ENCODE assay signal across 26 mouse cellular contexts in genomic region chr2:181586124-181586523, GRCm38 (mm10). TPM values are rescaled to one million over a fixed set of nuclear protein-coding genes. Genes with fewer than 3 reads are reported as not detected.
DNase-seq lines count a peak whose midpoint lies in the region; ATAC-seq lines count a peak whose summit lies in the region.
"Had no signal": no experiment of that assay in that cellular context is flagged by ENCODE, and none has a peak within 500 bp of the region (broad histone marks: within the 10 kb centered on the region; RNA-seq: fewer than 3 reads in every experiment).

No protein-coding gene starts in this region.

- no peak overlapping the region for H3K4me3 ChIP-seq in forebrain, embryonic 11.5 days (ENCODE audit: low read depth, low read length)
- no peak overlapping the region for H3K4me3 ChIP-seq in forebrain, embryonic 16.5 days (replicated peaks; ENCODE audit: low read length)
- H3K4me3 ChIP-seq: embryonic facial prominence, embryonic 10.5 days; embryonic facial prominence, embryonic 13.5 days; erythroblast, embryonic 14.5 days; forebrain, embryonic 13.5 days; gastrocnemius, adult 2 months; heart, adult 2 months; heart, embryonic 10.5 days; heart, embryonic 13.5 days; hindbrain, embryonic 12.5 days; hindbrain, embryonic 15.5 days had no signal

- peak; percentile 29 for DNase-seq in forebrain, embryonic 11.5 days (ENCODE audit: low spot score)
- DNase-seq in kidney, postnatal 25 days, result peak; percentile 0 to 19
- DNase-seq in kidney, postnatal 14 days, result no peak
- peak; percentile 34 for DNase-seq in testis, postnatal 10 days (ENCODE audit: low spot score)
- DNase-seq in testis, postnatal 14 days (ENCODE audit: low spot score), result no peak
- no peak for DNase-seq in gastrocnemius, postnatal 14 days
- DNase-seq: adrenal gland, adult 2 months; adrenal gland, postnatal 25 days; cerebellum, adult 2 months; cerebellum, postnatal 36 days; embryo, embryonic 11 days; forebrain, postnatal 0 days; gastrocnemius, adult 2 months; gastrocnemius, postnatal 25 days had no signal

- H3K4me1 ChIP-seq in forebrain, embryonic 11.5 days (replicated peaks; ENCODE audit: control insufficient read depth, insufficient read depth, low read length), result no peaks in the 10 kb centered on the region
- peaks cover 15% of the 10 kb centered on the region for H3K4me1 ChIP-seq in forebrain, embryonic 16.5 days (replicated peaks; ENCODE audit: control insufficient read depth, insufficient read depth, low read length)

- H3K36me3 ChIP-seq in forebrain, embryonic 11.5 days (ENCODE audit: control insufficient read depth, insufficient read depth, low read length), result peaks cover 14% of the 10 kb centered on the region; the same call in 1 of the 2 replicates
- peaks cover 39% of the 10 kb centered on the region for H3K36me3 ChIP-seq in forebrain, embryonic 16.5 days (ENCODE audit: control insufficient read depth, insufficient read depth)

- H3K4me2 ChIP-seq in forebrain, embryonic 11.5 days (ENCODE audit: low read depth, low read length, severe bottlenecking), result no peak overlapping the region
- H3K4me2 ChIP-seq in forebrain, embryonic 16.5 days (ENCODE audit: low read length), result no peak overlapping the region
- H3K4me2 ChIP-seq: embryonic facial prominence, embryonic 13.5 days; forebrain, embryonic 13.5 days; heart, embryonic 13.5 days; hindbrain, embryonic 12.5 days; hindbrain, embryonic 15.5 days had no signal

- H3K9me3 ChIP-seq in forebrain, embryonic 11.5 days (ENCODE audit: control insufficient read depth, low read length), result no peaks in the 10 kb centered on the region
- no peaks in the 10 kb centered on the region for H3K9me3 ChIP-seq in forebrain, embryonic 16.5 days (ENCODE audit: control insufficient read depth, low read length)
- H3K9me3 ChIP-seq: embryonic facial prominence, embryonic 10.5 days; embryonic facial prominence, embryonic 13.5 days; forebrain, embryonic 13.5 days; heart, embryonic 10.5 days; heart, embryonic 13.5 days; hindbrain, embryonic 12.5 days; hindbrain, embryonic 15.5 days had no signal

- no peak overlapping the region for H3K9ac ChIP-seq in forebrain, embryonic 11.5 days (ENCODE audit: low read length)
- H3K9ac ChIP-seq in forebrain, embryonic 16.5 days (replicated peaks; ENCODE audit: low read depth, low read length), result no peak overlapping the region
- H3K9ac ChIP-seq: embryonic facial prominence, embryonic 13.5 days; forebrain, embryonic 13.5 days; forebrain, postnatal 0 days; heart, embryonic 13.5 days; hindbrain, embryonic 12.5 days; hindbrain, embryonic 15.5 days had no signal

- no peaks in the 10 kb centered on the region for H3K27me3 ChIP-seq in forebrain, embryonic 11.5 days (ENCODE audit: control insufficient read depth, insufficient read depth, low read length)
- no peaks in the 10 kb centered on the region for H3K27me3 ChIP-seq in forebrain, embryonic 16.5 days (replicated peaks; ENCODE audit: control insufficient read depth, insufficient read depth, low read length)
- H3K27me3 ChIP-seq: embryonic facial prominence, embryonic 13.5 days; forebrain, embryonic 13.5 days; heart, embryonic 13.5 days; hindbrain, embryonic 12.5 days; hindbrain, embryonic 15.5 days had no signal

- 93% methylated on average over 3 of the region's 3 CpGs for WGBS in forebrain, embryonic 11.5 days
- 96% methylated on average over 3 of the region's 3 CpGs for WGBS in forebrain, embryonic 16.5 days

- intact Hi-C loops in gastrocnemius, postnatal 14 days (cut with DNase I; ENCODE audit: low total_unique reads), result no loop called here

- ATAC-seq in forebrain, embryonic 11.5 days (replicated peaks; ENCODE audit: low FRiP score), result no peak
- no peak for ATAC-seq in forebrain, embryonic 16.5 days
- ATAC-seq: CD4-positive, CD25-positive, alpha-beta regulatory T cell, adult 4 months; forebrain, embryonic 13.5 days; forebrain, postnatal 0 days; intestine, embryonic 16.5 days had no signal

- H3K27ac ChIP-seq in forebrain, embryonic 11.5 days (ENCODE audit: low read depth, low read length), result no peak overlapping the region
- no peak overlapping the region for H3K27ac ChIP-seq in forebrain, embryonic 16.5 days (ENCODE audit: low read length)
- H3K27ac ChIP-seq: embryonic facial prominence, embryonic 10.5 days; embryonic facial prominence, embryonic 13.5 days; forebrain, embryonic 13.5 days; gastrocnemius, adult 2 months; heart, adult 2 months; heart, embryonic 10.5 days; heart, embryonic 13.5 days; hindbrain, embryonic 12.5 days; hindbrain, embryonic 15.5 days had no signal

RNA-seq across cellular contexts. Expression of gene Uckl1, which starts 1.4 kb away (rescaled TPM):
- polyA plus RNA-seq in forebrain, embryonic 11.5 days (2014; fragmentation: Nextera tagmentation; extraction: Ambion mirVana), result 51.0 and 51.5 TPM in 2 replicates
- polyA plus RNA-seq in forebrain, embryonic 16.5 days (2015; fragmentation: Nextera tagmentation; extraction: Ambion mirVana), result 58.5 and 69.8 TPM in 2 replicates
- 10 to 100 TPM; 28.8 to 29.7 TPM for total RNA-seq in gastrocnemius, postnatal 14 days (2021)

RNA-seq across cellular contexts. Expression of gene Prpf6, which starts 5.5 kb away (rescaled TPM):
- 76.5 and 82.4 TPM in 2 replicates for polyA plus RNA-seq in forebrain, embryonic 11.5 days (2014; fragmentation: Nextera tagmentation; extraction: Ambion mirVana)
- 74.5 and 80.1 TPM in 2 replicates for polyA plus RNA-seq in forebrain, embryonic 16.5 days (2015; fragmentation: Nextera tagmentation; extraction: Ambion mirVana)
- total RNA-seq in gastrocnemius, postnatal 14 days (2021), result 10 to 100 TPM; 28.0 to 30.1 TPM

RNA-seq across cellular contexts. Expression of gene Zfp512b, which starts 6.5 kb away (rescaled TPM):
- 53.7 and 60.7 TPM in 2 replicates for polyA plus RNA-seq in forebrain, embryonic 11.5 days (2014; fragmentation: Nextera tagmentation; extraction: Ambion mirVana)
- polyA plus RNA-seq in forebrain, embryonic 16.5 days (2015; fragmentation: Nextera tagmentation; extraction: Ambion mirVana), result 60.6 and 79.8 TPM in 2 replicates
- 10 to 100 TPM; 20.5 to 20.9 TPM for total RNA-seq in gastrocnemius, postnatal 14 days (2021)

RNA-seq across cellular contexts. Expression of gene Samd10, which starts 12.9 kb away (rescaled TPM):
- polyA plus RNA-seq in forebrain, embryonic 11.5 days (2014; fragmentation: Nextera tagmentation; extraction: Ambion mirVana), result 52.0 and 58.5 TPM in 2 replicates
- polyA plus RNA-seq in forebrain, embryonic 16.5 days (2015; fragmentation: Nextera tagmentation; extraction: Ambion mirVana), result 99.8 and 128 TPM in 2 replicates
- under 1 TPM; 0.78 to 0.84 TPM for total RNA-seq in gastrocnemius, postnatal 14 days (2021)
- polyA plus RNA-seq: erythroblast, embryonic 14.5 days had no signal

Comparison
In these comparisons a context has a peak if more than half of its experiments do, and no peak if none do; other contexts are left out.
1. DNase-seq: peak in forebrain, embryonic 11.5 days (single experiment), kidney, postnatal 25 days (2 of 2) and testis, postnatal 10 days (single experiment); none in kidney, postnatal 14 days (single experiment), testis, postnatal 14 days (single experiment) and gastrocnemius, postnatal 14 days (single experiment).